Mouse (Mus musculus): ENCODE results near the gene Fastk.

Gene Fastk

DNA sequence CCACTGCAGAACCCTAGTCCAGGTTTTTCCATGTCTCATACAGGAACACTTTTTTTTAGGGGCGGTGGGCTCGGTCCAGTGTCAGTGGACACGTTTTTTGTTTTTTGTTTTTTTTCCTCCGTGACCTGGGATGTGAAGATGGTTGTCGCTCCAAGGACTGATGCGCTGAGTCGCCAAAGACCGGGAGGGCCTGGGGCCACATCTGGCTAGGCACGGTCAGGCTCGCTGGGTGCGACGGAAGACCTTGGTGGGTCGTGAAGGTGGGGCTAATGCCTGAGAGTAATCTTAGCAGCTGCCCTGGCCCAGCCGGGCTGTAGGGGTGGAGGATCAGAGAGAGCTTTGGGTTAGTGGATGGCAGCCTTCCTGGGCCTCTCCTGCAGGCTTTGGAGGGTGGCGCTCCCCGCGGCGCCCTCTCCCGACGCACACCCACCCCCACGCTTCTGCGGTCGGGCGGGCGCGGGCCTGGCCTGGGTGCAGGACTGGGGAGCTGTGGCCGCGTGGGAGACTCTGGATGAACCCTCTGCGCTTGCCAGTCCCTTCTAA lies 7.7 kb upstream of the Fastk start:
- DNase-seq: peak in 1 of 2 experiments; percentile 21

DNA sequence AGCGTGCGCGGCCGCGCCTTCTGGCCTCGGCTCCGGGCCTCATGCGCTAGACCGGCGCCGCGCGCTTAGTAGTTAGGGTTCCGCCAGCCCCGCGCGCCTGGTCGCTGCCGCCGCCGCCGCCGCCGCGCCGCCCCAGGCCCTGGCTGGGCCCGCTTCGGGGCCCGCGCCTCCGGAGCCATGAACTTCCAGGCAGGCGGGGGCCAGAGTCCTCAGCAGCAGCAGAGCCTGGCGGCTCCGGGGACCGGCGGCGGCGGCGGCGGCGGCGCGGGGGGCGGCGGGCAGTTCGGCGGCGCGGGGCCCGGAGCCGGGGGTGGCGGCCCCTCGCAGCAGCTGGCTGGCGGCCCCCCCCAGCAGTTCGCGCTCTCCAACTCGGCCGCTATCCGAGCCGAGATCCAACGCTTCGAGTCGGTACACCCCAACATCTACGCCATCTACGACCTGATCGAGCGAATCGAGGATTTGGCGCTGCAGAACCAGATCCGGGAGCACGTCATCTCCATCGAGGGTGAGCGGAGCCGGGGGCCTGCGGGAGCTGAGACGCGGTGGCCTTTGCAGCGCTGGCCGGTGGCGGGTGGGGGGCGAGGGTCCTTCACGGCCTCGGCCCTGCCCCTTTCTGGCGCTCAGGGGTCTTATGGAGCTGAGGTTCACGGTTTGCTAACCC lies 7.1 kb upstream of the Fastk start, which contains the start of gene Agap3:
Gene Agap3, plus strand, starts transcription at position 148 of the 661 bp plus-strand sequence.
- peak in 1 of 2 experiments; percentile 30 for DNase-seq

DNA sequence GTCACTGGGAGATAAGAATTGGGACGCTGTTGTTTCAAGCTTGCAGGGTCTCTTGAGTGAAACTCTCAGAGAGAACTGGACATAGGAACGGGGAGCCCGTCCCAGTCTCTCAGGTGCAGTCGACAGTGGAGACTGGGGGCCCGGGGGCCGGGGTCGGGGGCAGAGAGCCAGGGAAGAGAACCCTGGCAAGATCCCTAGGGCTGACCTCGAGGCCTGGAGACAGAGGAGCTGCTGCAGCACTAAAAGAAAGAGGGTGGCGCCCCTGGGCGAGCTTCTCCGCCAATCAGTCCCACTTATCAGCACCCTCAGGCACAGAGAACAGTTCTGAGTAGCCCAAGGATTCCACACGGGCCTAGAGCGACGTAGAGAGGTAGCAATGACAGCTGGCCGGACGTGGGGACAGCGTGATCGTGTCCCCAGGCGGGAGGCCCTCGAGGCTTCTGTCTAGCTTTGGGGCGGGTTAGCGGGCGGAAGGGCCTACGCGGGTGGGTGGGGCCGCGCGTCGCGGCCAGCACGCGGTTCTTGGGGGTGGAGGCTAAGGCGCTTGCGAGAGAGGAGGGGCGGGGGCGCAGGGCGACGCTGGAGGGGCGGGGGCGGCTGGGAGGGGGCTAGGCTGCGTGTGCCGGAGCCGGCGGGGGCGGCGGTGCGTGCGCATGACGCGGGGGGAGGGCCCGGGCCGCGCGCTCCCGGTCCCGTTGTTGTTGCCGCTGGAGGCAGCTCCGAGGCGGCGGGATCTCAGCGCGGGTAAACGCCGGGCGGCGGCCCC lies 6.4 kb upstream of the Fastk start:
- peak; percentile 72 to 78 for DNase-seq

DNA sequence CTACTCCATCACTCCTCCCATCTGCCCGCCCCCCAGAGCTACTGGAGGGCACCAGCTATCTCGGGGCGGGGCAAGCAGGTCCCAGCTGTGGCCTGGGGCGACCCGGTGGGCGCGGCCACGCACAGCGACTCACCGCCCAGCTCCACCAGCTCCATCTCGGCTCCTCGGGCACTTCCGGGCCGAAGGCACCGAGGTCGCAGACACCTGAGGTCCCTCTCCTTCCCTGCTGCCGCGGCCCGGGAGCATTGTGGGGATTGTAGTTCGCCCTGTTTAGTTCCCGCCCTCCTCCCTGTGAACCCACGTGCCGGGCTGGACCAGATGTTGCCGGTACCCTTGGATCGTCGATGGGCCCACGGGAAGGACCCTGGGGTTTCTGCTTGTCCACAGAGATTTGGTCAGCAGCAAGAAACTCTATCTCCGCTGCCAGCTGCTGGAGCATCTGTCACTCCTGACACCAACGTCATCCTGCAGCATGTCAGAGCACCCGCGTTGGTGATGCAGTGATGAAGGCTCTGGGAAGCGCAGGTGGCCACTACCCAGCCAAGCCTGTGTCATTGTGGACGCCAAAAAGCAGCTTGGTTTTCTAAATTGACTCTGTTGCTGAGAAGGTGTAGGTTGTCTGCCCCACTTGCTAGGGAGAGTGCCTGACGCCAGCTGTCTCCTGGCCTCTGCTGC lies 2.7 kb upstream of the Fastk start, which contains the start of gene Tmub1:
Gene Tmub1, minus strand, starts transcription at position 231 of the 675 bp plus-strand sequence.
- DNase-seq: peak; percentile 81 to 82

DNA sequence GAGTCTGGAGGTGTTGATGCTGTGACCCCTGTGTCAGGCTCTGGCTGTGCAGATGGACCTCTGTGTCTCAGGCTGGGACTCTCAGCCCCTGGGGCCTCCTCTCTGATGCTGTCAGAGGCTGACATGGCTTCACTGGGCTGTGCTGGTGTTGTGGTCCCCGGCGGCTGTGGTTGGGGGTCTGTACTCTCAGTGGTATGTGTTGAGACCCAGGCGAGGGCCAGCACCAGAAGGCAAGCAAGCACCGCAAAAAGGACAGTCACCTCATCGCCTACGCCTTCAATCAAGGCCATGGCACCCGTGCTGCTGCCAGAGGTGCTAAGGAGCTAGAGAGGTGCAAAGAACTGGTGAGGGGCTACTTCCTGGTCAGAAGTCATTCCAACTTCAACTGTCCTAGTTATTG lies 1.5 kb upstream of the Fastk start:
- DNase-seq: no peak

DNA sequence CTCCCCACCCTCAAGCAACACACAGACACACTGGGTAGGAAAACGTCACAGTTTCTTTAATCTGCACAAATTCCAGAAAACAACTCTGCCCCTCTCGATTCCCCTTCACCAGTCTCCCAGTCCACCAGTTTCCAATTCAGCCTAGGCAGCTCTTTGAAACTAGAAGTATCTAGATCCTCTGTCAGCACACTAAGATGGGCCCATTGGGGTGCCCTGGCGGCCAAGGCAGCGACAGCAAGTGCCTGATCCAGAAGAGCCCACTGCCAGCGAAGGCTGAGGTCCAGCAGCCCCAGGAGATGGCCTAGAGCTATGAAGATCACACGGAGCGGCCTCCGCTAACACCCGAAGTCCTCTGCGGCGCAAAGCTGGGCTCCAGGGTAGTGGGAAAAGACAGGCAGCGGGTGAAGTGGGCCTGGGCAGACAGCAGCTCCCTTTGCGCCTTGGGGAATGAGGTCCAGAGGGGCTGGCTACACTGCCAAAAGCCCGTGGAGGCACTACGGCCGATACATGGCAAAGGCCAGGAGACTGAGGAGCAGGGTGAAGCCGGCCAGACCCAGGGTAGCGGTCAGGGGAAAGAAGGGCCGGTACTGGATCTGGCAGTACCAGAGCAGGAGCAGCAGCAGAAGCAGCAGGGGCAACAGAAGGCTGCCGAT lies 467 bp upstream of the Fastk start:
- no peak for DNase-seq

DNA sequence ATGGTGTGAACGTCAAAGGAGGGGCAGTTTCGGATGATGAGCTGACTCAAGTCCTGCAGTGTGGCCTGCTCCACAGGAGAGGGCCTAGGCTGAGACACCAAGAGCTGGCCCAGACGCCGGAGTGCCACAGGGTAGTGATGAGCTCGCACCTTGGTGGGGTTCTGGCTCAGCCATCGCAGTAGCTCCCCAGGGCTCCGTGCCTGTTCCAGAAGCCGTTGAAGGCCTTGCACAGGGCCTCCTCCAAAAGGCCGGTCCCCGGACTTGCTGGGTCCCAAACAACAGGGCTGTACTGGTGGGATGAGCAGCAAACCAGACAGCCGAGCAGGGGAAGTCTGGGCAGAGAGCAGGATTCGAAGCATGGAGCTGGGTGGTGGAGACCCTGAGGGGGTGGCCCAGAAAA lies 1.2 kb downstream of the Fastk start:
- no peak for DNase-seq

DNA sequence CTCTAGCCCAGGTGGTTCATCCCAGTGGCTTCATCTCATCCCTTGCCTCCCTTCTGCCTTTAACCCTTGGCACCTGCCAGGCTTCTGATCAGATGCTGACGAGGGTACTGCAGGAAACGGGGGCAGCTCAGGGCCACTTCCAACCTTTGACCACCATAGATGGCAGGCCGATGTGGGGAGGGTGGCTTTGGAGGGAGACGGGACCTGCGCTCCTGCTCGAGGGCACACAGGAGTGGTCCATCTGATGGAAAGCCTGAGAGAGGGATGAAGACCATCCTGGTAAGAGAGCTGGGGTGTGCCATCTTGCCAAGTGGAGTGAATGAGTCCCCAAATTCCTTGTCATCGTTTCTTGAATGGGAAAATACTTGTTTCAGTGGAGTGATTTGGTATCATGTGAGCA lies 1.9 kb downstream of the Fastk start:
- DNase-seq: no peak

DNA sequence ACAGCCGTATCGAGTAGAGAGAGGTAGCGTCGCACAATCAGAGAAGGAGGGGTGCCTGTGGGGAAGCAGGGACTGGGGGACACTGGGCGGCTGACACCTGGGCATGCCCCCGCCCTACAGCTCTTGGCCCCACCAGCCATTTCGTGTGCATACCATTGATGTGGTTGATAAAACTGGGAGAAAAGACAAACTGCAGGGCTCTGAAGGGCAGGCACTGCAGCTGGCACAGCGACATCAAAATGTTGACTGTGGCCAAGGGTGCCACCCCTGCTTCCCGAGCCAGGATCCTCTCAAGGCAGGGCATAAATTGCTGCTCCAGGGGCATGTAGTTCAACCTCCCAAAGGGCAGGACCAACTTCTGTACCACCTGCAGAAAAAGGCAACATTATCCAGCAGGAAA lies 3.1 kb downstream of the Fastk start:
- no peak for DNase-seq

DNA sequence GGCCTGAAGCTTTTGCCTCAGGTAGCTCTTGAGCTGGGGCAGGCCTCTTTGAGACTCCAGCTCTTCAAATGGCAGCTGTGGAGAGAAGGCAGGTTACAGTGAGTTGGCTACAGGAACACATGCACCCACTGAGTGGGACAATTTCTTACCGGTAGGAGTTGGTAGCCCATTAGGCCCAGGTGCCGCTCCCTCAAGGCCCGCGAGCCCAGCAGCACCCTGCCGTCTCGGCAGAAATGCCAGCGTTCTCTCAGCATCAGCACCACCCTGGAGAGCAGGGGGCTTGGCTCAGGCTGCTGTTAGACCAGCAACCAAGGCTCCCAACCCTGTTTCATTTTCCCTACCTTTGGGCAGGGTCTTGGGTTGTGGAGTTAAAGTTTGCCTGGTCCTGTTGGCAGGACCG lies 3.9 kb downstream of the Fastk start:
- DNase-seq: no peak

DNA sequence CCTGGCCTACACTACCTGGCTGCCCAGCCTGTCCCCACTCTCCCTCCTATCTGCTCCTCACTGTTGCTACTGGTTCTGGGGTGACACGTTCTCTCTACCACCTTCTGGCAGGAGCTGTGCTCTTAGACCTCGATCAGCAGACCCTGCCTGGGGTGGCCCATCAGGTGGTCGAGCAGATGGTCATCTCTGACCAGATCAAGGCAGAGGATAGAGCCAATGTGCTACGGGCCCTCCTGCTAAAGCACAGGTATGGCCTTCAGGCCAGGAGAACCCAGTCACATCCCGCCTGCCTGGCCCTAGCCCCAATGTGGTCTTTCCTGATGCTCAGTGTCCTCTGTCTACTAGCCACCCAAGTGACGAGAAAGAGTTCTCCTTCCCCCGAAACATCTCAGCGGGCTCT lies 11.1 kb downstream of the Fastk start:
- no peak for DNase-seq

DNA sequence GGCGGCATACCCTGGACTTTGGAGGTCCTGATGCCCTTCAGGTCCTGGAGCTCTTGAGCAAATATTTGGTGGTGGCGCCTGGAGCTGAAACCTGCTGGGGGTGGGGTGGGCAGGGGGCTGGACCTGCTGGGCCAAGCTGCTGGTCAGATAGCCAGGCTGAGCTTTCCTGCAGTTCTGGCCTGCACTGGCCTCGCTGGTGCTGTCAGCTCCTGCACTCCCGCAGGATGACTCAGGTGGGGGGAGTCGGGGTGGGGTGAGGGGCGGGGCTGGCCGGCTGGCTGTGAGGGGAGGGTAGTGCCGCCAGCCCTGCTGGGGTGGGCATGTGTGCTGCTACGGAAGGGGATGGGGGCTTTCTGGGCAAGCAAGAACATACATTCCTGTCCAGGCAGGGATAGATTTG lies 16.5 kb downstream of the Fastk start:
- DNase-seq: no peak

DNA sequence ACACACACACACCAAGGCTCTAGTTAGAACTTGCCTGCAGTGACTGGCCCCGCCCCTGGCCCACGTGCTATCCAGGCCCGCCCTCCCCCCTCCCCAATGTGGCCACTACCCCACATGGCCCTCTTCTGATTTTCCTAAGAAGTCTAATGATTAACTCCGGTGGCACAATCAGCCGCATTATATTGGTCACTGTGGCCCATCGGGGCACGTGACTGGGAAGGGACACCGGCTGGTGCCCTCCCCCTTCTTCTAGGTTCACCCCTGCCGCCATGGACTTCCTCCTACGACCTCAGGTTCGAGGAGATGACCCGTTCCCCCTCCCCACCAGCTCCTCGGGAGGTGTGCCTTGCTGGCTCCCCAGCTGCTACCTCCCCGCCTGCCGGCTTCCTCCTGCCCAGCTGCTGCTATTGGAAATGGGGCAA lies 17.1 kb downstream of the Fastk start:
- no peak for DNase-seq

DNA sequence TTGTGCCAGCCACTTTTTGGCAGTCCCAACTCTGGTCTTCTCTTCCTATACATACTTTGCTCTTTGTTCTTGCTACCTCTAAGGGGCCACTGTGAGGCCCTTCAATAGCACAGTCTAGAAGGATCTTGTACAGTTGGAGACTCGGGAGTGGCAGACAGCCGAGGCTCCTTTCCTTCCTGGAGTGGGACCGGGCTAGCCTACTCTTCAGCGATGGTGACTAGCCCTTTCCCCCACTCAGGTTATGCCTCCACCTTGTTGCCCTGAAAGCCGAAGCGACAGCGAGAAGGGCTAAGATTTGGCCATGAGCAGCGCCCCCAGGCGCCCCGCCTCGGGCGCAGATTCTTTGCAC lies 17.8 kb downstream of the Fastk start:
- no peak for DNase-seq

DNA sequence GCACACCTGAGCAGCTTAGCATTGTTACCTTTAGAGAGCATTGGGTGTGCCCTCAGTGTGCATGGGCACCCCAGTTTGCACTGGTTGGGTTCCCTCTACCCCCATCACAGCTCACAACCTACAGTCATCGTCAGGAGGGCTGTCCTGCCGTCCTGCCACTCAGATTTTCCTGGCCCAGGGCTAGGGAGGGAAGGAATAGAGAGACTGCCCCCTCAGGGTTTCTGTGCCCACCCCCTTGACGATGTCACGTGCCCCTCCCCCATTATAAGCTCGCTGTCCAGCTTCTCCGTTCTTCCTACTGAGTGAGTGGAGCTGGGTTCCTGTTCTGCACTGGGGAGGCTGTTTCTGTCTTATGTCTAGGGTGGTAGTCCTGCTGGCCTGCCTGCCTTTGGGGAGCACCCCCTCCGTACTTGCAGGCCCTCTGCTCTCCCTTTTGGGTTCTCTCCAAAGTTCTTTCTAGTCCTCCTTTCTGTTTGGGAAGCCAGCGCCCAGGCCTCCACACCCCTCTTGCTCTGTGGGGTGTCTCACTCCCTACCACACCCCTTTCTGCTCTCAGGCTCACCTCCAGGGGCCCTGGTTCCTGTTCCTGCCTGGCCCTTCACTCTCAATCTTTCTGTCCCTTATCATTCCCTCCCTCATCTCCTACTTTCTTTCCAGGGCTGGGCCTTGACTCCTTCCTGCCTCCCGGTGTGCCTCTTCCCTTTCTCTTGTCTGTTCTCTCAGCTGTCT lies 18.4 kb downstream of the Fastk start:
- no peak for DNase-seq

DNA sequence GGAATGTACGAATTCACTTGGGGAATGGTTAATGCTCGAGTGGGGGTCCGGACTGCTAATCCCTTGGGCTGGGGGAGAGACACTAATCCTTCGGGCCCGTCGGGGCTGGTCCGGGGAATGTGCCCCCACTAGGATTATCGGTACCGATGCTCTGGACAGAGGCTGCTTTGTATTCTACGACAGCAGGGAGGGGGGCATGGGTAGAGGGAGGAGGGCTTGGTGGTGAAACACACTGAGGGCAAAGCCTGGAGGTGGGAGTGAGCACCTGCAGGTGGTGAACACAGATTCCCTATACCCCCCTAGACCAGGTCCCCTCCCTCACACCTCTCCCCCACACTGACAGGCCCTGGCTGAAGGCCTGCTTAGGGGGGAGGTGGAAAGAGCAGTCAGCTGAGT lies 19.1 kb downstream of the Fastk start:
- no peak for DNase-seq

DNA sequence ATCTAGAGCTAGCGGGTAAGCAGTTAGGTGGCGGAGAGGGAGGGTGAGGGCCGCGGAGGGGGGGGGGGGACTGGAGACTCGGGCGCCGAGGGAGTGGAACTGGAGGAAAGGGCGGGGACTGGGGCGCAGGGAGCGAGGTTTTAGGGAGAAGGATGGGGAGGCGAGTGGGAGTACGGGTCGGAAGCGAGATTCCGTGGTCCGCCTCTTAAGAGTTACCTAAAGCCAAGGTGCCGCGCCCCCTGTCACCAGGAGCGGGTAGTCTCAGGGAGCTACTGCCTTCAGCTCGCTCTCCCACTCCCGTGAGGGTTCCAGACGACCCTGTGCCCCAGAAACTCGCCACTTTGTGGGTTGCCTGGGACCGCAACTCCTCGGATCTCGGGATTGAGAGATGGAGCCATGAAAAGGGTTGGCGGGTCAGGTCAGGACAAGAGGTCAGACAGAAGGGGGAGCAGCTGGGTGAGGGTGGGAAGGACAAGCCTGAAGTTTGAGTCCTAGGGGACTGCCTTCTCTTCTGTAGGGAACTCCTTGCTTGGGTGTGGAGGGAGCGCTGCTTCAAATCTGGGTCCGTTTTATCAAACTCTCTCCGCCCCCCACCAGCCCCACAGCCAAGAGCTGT lies 19.6 kb downstream of the Fastk start:
- peak; percentile 51 to 70 for DNase-seq

DNA sequence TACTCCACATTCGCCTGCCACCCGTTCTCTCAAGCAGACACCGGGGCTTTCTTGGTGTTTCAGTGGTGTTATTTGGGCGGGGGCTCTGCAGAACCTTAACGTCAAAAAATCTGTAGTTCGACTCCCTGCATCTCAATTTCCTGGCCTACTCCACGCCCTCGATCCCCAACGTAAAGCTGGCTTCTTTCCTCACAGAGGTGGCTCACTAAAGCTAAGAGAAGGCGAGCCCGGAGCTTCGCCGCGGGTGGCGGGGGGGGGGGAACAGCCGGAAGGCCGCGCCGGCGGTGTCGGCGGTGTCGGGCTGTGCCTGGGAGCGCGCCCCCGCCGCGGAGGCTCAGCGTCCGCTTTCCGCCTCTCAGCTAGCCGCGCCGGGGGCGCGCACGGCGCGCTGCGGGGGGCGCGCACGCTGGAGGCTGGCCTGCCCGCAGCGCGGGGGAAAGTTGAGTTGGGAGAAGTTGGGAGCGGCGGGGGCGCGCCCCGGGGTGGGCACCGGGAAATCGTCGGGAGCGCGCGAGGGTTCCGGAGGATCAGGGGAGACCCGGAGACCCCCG lies 20.2 kb downstream of the Fastk start:
- DNase-seq: peak; percentile 74 to 83

DNA sequence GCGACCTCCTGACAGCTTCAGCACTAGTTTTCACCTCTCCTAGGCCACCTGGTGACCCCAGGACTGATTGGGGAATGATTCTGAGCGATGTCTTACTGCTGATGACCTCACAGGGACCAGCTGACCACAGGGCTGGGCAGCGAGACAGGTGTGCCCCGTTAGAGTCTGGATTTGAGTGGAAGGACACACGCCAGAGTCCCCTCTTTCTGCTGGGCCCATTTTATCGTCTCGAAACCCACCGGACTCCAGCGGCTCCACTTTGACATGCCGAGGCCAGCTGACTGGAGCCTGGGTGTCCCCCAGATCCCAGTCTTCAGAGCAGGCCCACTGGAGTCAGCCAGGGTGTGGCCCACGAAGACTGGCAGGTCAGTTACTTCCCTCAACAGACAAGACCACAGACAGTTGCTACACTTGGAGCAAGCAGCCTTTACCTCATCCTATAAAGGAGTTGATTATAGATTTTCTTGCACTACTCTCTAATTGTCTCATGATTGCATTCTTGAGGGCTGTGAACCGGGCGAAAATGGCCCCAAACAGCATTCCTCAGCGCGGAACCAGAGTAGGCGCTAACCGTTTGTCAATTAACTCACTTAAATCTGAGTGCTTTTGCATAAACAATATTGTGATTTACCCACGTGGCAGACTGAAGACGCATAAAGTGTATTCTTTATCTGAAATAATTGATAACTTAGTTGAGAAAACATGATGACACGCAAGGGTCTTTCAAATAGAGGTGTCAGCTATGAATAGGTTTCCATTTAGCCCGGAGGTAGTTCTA lies 20.9 kb downstream of the Fastk start:
- DNase-seq: no peak

DNA sequence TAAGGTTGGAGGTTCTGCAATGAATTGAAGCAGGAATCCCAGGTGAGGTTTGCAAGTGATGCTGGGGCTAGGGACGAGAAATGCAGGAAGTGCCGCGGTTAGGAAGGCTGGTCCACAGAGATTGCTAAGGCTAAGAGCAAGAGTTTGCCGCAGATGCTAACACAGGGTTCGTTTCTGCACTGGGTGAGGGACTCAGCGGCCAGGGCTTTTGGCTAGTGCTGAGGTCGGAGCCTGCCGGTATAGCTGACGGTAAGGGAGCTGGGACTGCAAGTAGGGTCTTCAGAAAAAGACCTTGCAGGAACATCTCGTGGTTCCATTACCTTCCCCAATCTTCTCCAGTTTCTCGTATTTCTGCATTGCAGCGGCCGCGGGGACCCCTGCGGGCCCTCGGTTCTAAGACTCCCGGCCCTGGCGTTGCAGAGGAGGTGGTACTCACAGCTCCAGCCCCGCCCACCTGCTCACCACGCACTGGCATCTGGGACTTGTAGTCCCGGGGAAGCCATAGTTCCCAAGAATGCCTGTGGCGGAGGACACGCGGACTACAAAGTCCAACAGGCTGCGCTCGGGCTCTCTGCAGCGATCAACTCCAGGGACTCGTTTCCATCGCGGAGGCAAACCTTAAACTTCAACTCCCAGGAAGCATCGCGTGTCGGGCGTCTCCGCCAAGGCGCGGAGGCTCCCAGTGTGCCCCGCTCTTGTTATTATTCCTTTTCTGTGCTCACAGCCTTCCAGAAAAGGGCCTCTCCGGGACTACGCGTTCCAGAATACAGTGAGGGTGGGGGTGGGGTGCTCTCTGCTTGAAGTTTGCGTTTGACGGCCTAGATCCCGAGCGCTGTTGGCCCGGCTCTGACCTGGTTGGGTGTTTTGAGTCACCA lies 21.7 kb downstream of the Fastk start, which contains the start of the genes Cdk5 and Slc4a2:
Gene Cdk5, minus strand, starts transcription at position 402 of the 875 bp plus-strand sequence.
Gene Slc4a2, plus strand, starts transcription at position 709 of the 875 bp plus-strand sequence.
- peak; percentile 95 to 96 for DNase-seq
